Mouse (Mus musculus): ENCODE data around the gene Trim40.

Gene Trim40

DNA sequence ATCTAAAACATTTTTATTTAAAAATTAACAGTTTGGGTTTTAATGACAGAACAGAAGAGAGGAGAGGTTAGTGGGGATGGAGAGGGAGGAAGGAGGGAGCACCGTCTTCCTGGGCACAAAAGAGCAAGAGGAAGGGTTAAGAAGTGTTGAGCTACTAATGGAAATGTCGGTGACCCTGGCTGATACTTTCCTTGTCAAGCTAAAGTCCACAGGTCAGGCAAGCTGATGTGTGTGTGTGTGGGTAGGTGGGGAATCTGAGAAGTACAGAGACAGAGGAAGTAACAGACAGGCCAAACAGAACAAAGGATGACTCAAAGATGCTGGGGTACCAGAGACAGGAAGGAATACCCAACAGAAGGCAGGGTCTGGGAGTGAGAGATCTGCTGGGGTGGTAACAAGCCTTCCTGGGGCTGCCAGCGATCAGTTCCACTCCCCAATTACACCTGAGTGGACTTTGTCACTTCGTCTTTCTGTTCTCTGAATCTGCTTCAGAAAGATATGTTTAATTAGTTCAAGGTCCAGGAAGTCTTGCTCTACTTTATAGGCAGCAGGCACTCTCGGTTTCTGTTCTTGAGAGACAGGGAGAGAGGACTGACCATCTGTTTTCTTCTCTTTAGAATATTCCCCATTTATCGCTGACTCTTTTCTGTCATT lies 7.8 kb upstream of the Trim40 start, which contains the start of gene Trim31:
Gene Trim31, plus strand, starts transcription at position 567 of the 654 bp plus-strand sequence.
- in situ Hi-C loops (cut with MboI; ENCODE audit: low pct_unique_long_range_greater_than_20kb in 1 of 2, low sequenced_read_pairs in 2 of 2, unreplicated experiment in 1 of 2), result no loop called here

- in situ Hi-C loops (cut with MboI; ENCODE audit: low pct_unique_long_range_greater_than_20kb in 1 of 2, low sequenced_read_pairs in 2 of 2, unreplicated experiment in 1 of 2), result no loop called here
Observed at GRCm38 (mm10) chr17:36897065-36897464, 7.1 kb upstream of the Trim40 start.

GRCm38 (mm10) chr17:36896583-36896982 lies 6.7 kb upstream of the Trim40 start:
- in situ Hi-C loops (cut with MboI; ENCODE audit: low pct_unique_long_range_greater_than_20kb in 1 of 2, low sequenced_read_pairs in 2 of 2, unreplicated experiment in 1 of 2), result no loop called here

- in situ Hi-C loops (cut with MboI; ENCODE audit: low pct_unique_long_range_greater_than_20kb in 1 of 2, low sequenced_read_pairs in 2 of 2, unreplicated experiment in 1 of 2), result loop anchor here (5.0 kb wide), 1 partner anchor 309 kb away; the partner anchor contains the start of gene Olfr94 (in 2 of the 2)
Observed at GRCm38 (mm10) chr17:36893387-36893786, 3.5 kb upstream of the Trim40 start.

GRCm38 (mm10) chr17:36892362-36892761 lies 2.4 kb upstream of the Trim40 start:
- in situ Hi-C loops (cut with MboI; ENCODE audit: low pct_unique_long_range_greater_than_20kb in 1 of 2, low sequenced_read_pairs in 2 of 2, unreplicated experiment in 1 of 2), result loop anchor here (5.0 kb wide), 1 partner anchor 310 kb away; the partner anchor contains the start of gene Olfr94 (in 2 of the 2)

GRCm38 (mm10) chr17:36891496-36891895 lies 1.6 kb upstream of the Trim40 start:
- in situ Hi-C loops (cut with MboI; ENCODE audit: low pct_unique_long_range_greater_than_20kb in 1 of 2, low sequenced_read_pairs in 2 of 2, unreplicated experiment in 1 of 2), result loop anchor here (5.0 kb wide), 1 partner anchor 311 kb away; the partner anchor contains the start of gene Olfr94 (in 2 of the 2)

DNA sequence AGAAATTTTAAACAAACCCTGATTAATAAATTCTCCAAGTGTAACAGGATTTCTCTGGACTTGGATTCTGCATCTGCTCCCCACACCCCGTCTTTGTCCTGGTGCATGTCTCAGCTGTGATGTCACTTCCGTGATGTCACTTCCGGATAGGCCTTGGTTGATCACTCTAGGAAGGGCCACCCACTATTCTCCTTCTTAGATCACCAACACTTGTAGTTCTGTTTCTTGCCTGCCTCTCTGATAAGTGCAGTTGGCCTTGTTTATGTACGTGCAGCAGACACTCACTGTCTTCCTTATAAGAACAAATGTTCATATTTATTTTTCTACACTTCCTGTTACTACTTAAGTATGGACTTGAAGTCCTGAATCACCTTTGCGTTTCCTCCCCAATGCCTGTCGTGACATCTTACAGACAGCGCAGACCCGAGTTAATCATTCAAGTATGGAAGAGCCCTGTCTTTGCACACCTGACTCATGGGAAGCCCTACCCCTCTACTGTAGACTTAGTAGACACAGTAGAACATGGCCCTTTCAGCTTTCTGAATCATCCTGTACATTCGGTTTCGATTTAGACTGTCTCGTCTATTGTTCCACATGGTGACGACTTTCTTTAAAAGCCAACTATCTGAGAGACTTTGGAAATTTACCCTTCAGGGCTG lies 4.7 kb downstream of the Trim40 start:
- in situ Hi-C loops (cut with MboI; ENCODE audit: low pct_unique_long_range_greater_than_20kb in 1 of 2, low sequenced_read_pairs in 2 of 2, unreplicated experiment in 1 of 2), result no loop called here

DNA sequence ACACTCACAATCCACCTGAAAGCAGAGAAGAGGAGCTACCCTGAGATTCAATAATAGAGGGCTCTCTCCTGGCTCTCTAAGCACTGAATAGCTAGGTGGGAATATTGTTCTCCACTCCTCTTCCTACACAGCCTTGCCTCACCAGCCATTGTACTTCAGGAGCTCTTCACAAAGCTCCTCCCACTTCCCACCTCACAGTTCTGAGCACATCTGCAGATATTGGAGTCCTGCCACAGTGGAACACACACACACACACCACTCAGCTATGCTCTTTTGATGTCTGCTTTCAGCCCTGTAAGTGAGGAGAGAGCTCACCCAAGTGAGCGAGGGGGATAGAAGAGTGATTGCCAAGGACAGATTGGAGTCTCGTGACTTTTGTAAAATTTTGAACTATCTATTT lies 6.6 kb downstream of the Trim40 start:
- in situ Hi-C loops (cut with MboI; ENCODE audit: low pct_unique_long_range_greater_than_20kb in 1 of 2, low sequenced_read_pairs in 2 of 2, unreplicated experiment in 1 of 2), result no loop called here

GRCm38 (mm10) chr17:36874636-36875035 lies 15.3 kb downstream of the Trim40 start:
- in situ Hi-C loops (cut with MboI; ENCODE audit: low pct_unique_long_range_greater_than_20kb in 1 of 2, low sequenced_read_pairs in 2 of 2, unreplicated experiment in 1 of 2), result no loop called here

DNA sequence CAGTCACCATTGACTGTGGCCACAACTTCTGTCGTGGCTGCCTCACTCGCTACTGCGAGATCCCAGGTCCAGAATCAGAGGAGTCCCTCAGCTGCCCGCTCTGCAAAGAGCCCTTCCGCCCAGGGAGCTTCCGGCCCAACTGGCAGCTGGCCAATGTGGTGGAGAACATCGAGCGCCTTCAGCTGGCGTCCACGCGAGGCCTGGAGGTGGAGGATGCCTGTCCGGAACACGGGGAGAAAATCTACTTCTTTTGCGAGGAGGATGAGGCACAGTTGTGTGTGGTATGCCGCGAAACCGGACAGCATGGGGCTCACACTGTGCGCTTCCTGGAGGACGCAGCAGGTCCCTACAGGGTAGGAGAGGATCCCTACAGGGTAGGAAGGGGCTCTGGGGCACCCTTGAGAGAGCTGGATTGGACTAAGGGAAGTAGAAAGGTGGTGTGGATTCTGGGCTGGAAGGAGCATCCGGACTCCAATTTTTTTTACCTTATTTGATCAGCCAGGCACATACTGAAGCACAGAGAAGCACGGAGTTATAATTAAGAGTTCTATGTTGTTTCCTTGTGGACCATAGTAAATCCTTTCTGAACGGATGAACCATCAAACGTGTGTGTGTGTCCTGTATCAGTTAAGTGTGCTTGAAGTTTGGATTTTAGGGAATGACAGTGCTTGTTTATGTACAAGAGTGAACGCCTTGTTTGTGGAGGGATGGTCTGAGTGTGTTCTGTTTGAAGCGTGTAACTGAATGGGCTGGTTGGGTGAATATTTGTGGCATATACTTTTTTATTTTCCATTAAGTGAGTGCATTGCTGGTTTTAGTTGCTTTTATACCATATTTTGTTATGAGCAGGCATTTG lies 19.7 kb downstream of the Trim40 start:
- in situ Hi-C loops (cut with MboI; ENCODE audit: low pct_unique_long_range_greater_than_20kb in 1 of 2, low sequenced_read_pairs in 2 of 2, unreplicated experiment in 1 of 2), result no loop called here

DNA sequence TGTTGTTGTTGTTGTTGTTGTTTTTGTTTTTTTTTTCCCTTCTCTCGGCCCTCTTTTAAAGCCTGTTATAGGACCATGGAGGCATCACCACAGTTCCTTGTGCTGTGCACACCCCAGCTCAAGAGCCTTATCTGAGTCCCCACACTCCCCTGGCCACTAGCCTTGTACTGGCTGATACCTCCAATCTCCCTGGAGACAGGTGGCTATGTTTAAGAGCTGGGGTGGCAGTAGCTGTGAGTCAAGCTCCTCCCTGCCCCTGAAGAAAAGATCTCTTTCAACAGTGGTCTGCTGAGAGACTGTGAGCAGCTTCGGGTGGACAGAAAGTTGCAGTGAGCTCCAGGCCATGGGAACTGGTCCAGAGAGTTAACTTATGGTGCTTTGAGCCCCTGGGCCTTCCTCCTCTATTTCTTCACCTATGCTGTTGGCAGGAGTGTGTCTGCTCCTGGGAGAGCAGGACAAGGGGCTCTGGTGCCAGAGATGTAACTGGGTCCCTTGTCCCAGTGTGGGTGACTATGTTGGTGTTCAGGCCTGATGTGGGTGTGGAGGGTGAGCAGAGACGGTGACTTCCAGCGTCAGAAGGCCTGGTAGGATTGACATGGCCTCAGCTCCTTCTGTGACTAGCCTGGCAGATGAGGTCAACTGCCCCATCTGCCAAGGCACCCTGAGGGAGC lies 20.5 kb downstream of the Trim40 start, which contains the start of gene Trim10:
Gene Trim10, plus strand, starts transcription at position 291 of the 671 bp plus-strand sequence.
- in situ Hi-C loops (cut with MboI; ENCODE audit: low pct_unique_long_range_greater_than_20kb in 1 of 2, low sequenced_read_pairs in 2 of 2, unreplicated experiment in 1 of 2), result no loop called here

- in situ Hi-C loops (cut with MboI; ENCODE audit: low pct_unique_long_range_greater_than_20kb in 1 of 2, low sequenced_read_pairs in 2 of 2, unreplicated experiment in 1 of 2), result no loop called here
Observed at GRCm38 (mm10) chr17:36868836-36869235, 21.1 kb downstream of the Trim40 start.

- in situ Hi-C loops (cut with MboI; ENCODE audit: low pct_unique_long_range_greater_than_20kb in 1 of 2, low sequenced_read_pairs in 2 of 2, unreplicated experiment in 1 of 2), result no loop called here
Observed at GRCm38 (mm10) chr17:36866719-36867527, 23.0 kb downstream of the Trim40 start, which contains the start of gene Trim15. TSS of gene Trim15 (minus strand) at chr17:36867210.

- in situ Hi-C loops (cut with MboI; ENCODE audit: low pct_unique_long_range_greater_than_20kb in 1 of 2, low sequenced_read_pairs in 2 of 2, unreplicated experiment in 1 of 2), result no loop called here
Observed at GRCm38 (mm10) chr17:36861680-36862079, 28.2 kb downstream of the Trim40 start.

DNA sequence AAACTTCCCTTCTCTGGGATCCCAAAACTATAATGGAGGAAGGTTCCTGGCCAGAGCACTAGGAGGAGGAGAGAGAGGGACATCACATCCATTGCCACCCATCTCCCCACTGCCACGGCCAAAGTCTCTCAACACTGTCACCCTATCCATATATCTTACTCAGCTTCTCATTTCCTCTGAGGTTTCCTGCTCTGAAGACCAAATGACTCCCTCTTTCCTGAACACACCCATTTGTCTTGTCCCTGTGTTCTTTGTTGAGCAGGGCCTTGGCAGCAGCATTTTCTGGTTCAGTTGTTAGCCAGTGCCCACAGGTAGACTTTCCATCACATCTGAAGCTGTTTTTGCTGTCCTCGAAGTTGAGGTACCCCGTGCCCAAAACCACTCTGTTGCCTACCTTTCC lies 31.7 kb downstream of the Trim40 start:
- in situ Hi-C loops (cut with MboI; ENCODE audit: low pct_unique_long_range_greater_than_20kb in 1 of 2, low sequenced_read_pairs in 2 of 2, unreplicated experiment in 1 of 2), result no loop called here

- in situ Hi-C loops (cut with MboI; ENCODE audit: low pct_unique_long_range_greater_than_20kb in 1 of 2, low sequenced_read_pairs in 2 of 2, unreplicated experiment in 1 of 2), result no loop called here
Observed at GRCm38 (mm10) chr17:36856236-36856635, 33.7 kb downstream of the Trim40 start.

DNA sequence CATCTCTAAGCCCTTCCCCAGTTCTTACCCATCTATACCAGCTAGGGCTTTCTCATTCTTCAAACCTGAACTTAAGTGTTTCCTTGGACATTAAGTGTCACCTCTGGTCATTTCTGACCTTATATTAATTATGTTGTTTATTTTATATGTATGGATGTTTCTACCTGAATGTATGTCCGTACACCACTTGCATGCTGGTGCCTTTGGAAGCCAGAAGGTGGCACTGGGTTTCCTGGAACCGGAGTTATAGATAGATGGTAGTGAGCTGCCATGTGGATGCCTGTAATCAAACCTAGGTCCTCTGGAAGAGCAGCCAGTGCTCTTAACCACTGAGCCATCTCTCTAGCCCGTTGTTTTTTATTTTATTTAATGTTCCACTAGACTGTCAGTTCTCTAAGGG lies 34.4 kb downstream of the Trim40 start:
- in situ Hi-C loops (cut with MboI; ENCODE audit: low pct_unique_long_range_greater_than_20kb in 1 of 2, low sequenced_read_pairs in 2 of 2, unreplicated experiment in 1 of 2), result no loop called here

- in situ Hi-C loops (cut with MboI; ENCODE audit: low pct_unique_long_range_greater_than_20kb in 1 of 2, low sequenced_read_pairs in 2 of 2, unreplicated experiment in 1 of 2), result no loop called here
Observed at GRCm38 (mm10) chr17:36851627-36852026, 38.3 kb downstream of the Trim40 start.
